Mouse (Mus musculus): ENCODE data around the gene Fanca. TPM values are rescaled to one million over a fixed set of nuclear protein-coding genes. Genes with fewer than 3 reads are reported as not detected.

Fanca gene
- polyA plus RNA-seq, 1 experiment from 2014 or later = 5.7 TPM

GRCm38 (mm10) chr8:123248596-123248995 lies 69.8 kb downstream of the Fanca start:
- ATAC-seq = no peak

GRCm38 (mm10) chr8:123247748-123248147 lies 70.6 kb downstream of the Fanca start:
- Histone ChIP-seq H3K27me3 (replicated peaks; ENCODE audit: control insufficient read depth, insufficient read depth, low read length) (no peaks in the 10 kb centered on the region), H3K4me3 (ENCODE audit: low read length) (no peak overlapping the region), H3K9me3 (ENCODE audit: control insufficient read depth, low read length) (no peaks in the 10 kb centered on the region), H3K27ac (ENCODE audit: low read depth, low read length) (no peak overlapping the region), H3K4me1 (ENCODE audit: control insufficient read depth, insufficient read depth, low read depth, low read length) (peaks cover 4% of the 10 kb centered on the region), H3K4me2 (ENCODE audit: low read length) (no peak overlapping the region), H3K36me3 (ENCODE audit: control insufficient read depth, insufficient read depth, low read length) (peaks cover 64% of the 10 kb centered on the region), H3K9ac (ENCODE audit: low read depth, low read length) (no peak overlapping the region)
- no peak for ATAC-seq
- 100% methylated on average over 6 of the region's 6 CpGs for WGBS

More at GRCm38 (mm10) chr8:123248596-123248995, 69.8 kb downstream of the Fanca start:
- H3K9me3 ChIP-seq (ENCODE audit: control insufficient read depth, low read length) = no peaks in the 10 kb centered on the region
- peaks cover 10% of the 10 kb centered on the region for H3K4me1 ChIP-seq (ENCODE audit: control insufficient read depth, insufficient read depth, low read depth, low read length)
- 93% methylated on average over 8 of the region's 8 CpGs for WGBS
- H3K36me3 ChIP-seq (ENCODE audit: control insufficient read depth, insufficient read depth, low read length) = peaks cover 62% of the 10 kb centered on the region
- no peak overlapping the region for H3K4me2 ChIP-seq (ENCODE audit: low read length)
- no peaks in the 10 kb centered on the region for H3K27me3 ChIP-seq (replicated peaks; ENCODE audit: control insufficient read depth, insufficient read depth, low read length)
- H3K27ac ChIP-seq (ENCODE audit: low read depth, low read length) = no peak overlapping the region
- H3K9ac ChIP-seq (ENCODE audit: low read depth, low read length) = no peak overlapping the region
- no peak overlapping the region for H3K4me3 ChIP-seq (ENCODE audit: low read length)

DNA sequence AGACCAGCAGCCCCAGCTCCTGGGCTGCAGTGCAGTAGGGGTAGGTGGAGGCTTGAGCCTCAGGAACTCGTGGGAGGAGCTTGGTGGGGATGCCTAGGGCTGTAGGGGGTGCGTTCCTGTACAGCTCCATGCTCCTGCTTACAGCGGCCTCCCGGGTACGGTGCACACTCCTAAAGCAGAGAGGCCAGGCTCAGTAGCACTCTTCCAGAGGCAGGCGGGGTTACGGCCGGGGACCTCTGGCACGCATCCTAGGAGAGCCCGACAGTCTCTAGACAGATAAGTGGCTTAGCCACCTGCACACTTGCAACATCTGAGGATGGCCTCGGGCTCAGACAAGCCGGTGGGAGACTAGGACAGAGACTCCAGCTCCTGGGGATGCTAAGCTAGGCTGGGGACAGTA lies 72.8 kb downstream of the Fanca start:
- Histone ChIP-seq H3K9ac (ENCODE audit: low read depth, low read length) (no peak overlapping the region), H3K27me3 (replicated peaks; ENCODE audit: control insufficient read depth, insufficient read depth, low read length) (no peaks in the 10 kb centered on the region), H3K4me1 (ENCODE audit: control insufficient read depth, insufficient read depth, low read depth, low read length) (no peaks in the 10 kb centered on the region), H3K36me3 (ENCODE audit: control insufficient read depth, insufficient read depth, low read length) (peaks cover 56% of the 10 kb centered on the region), H3K9me3 (ENCODE audit: control insufficient read depth, low read length) (no peaks in the 10 kb centered on the region), H3K27ac (ENCODE audit: low read depth, low read length) (no peak overlapping the region), H3K4me2 (ENCODE audit: low read length) (no peak overlapping the region), H3K4me3 (ENCODE audit: low read length) (no peak overlapping the region)
- 92% methylated on average over 12 of the region's 12 CpGs for WGBS
- ATAC-seq = no peak

GRCm38 (mm10) chr8:123244382-123244781 lies 74.0 kb downstream of the Fanca start:
- no peak overlapping the region for H3K27ac ChIP-seq (ENCODE audit: low read depth, low read length)
- ATAC-seq = no peak
- no peak overlapping the region for H3K4me2 ChIP-seq (ENCODE audit: low read length)
- no peak overlapping the region for H3K9ac ChIP-seq (ENCODE audit: low read depth, low read length)
- peaks cover 52% of the 10 kb centered on the region for H3K36me3 ChIP-seq (ENCODE audit: control insufficient read depth, insufficient read depth, low read length)
- H3K27me3 ChIP-seq (replicated peaks; ENCODE audit: control insufficient read depth, insufficient read depth, low read length) = no peaks in the 10 kb centered on the region
- H3K4me1 ChIP-seq (ENCODE audit: control insufficient read depth, insufficient read depth, low read depth, low read length) = no peaks in the 10 kb centered on the region
- no peak overlapping the region for H3K4me3 ChIP-seq (ENCODE audit: low read length)
- 96% methylated on average over 4 of the region's 4 CpGs for WGBS
- no peaks in the 10 kb centered on the region for H3K9me3 ChIP-seq (ENCODE audit: control insufficient read depth, low read length)

DNA sequence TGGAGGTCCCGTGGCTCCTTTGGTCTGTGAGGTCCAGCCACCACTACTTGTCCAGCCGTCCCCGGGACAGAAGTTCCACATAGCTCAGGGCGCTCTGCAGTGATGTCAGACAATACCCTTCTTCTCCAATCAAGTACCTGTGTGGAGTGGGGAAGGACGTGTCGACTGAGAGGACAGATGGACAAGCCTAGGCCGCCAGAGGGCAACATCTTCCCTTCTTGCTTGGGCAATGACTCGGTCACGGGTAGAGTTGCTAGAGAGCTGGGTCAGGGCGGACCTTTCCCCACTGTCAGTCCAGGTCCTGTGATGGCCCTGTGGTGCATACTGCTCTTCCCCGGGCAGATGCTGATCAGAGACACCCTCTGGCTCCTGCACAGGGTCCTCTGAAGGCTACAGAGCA lies 75.3 kb downstream of the Fanca start:
- no peak overlapping the region for H3K4me3 ChIP-seq (ENCODE audit: low read length)
- no peaks in the 10 kb centered on the region for H3K4me1 ChIP-seq (ENCODE audit: control insufficient read depth, insufficient read depth, low read depth, low read length)
- H3K27ac ChIP-seq (ENCODE audit: low read depth, low read length) = no peak overlapping the region
- 68% methylated on average over 11 of the region's 11 CpGs for WGBS
- H3K36me3 ChIP-seq (ENCODE audit: control insufficient read depth, insufficient read depth, low read length) = peaks cover 43% of the 10 kb centered on the region
- ATAC-seq = no peak
- no peak overlapping the region for H3K4me2 ChIP-seq (ENCODE audit: low read length)
- H3K9me3 ChIP-seq (ENCODE audit: control insufficient read depth, low read length) = no peaks in the 10 kb centered on the region
- no peak overlapping the region for H3K9ac ChIP-seq (ENCODE audit: low read depth, low read length)
- no peaks in the 10 kb centered on the region for H3K27me3 ChIP-seq (replicated peaks; ENCODE audit: control insufficient read depth, insufficient read depth, low read length)

DNA sequence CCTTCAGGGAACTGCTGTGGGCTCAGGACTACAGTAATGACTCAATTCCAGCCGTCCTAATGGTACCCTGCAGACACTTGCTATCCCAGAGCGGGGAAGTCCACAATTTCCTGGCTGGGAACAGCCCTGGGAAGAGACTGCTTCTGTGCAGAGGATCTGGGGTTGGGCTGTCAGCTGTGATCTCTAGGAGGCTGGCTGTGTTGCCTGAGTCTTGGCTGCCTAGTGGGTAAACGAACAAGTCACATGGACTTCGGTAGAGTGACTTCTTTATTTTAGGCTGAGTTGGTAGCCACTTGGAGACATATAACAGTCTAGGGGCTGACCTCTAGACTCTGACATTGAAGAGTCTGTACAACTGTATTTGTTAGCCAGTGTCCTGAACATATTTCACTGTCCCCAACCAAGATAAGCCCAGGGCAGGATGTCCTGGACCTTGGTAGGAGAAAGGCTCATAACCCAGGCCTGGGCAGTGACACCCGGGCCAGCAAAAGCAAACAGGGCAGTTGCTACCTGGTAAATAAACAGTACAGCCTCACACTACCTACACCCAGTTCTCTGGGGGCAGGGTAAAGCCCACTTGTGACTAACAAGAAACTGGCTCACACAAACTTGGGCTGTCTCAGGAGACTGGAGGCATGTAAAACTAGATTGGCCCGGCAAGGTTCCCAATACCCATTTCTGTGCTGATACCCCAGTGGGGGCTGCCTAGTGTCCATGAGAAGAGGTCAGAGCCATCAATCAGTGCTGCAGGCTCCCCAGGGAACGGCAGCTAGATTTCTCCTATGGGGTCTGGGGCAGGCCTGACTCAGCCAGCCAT lies 76.1 kb downstream of the Fanca start:
- no peak overlapping the region for H3K4me3 ChIP-seq (ENCODE audit: low read length)
- no peaks in the 10 kb centered on the region for H3K4me1 ChIP-seq (ENCODE audit: control insufficient read depth, insufficient read depth, low read depth, low read length)
- no peak overlapping the region for H3K27ac ChIP-seq (ENCODE audit: low read depth, low read length)
- H3K4me2 ChIP-seq (ENCODE audit: low read length) = no peak overlapping the region
- no peaks in the 10 kb centered on the region for H3K27me3 ChIP-seq (replicated peaks; ENCODE audit: control insufficient read depth, insufficient read depth, low read length)
- H3K9me3 ChIP-seq (ENCODE audit: control insufficient read depth, low read length) = no peaks in the 10 kb centered on the region
- H3K9ac ChIP-seq (ENCODE audit: low read depth, low read length) = no peak overlapping the region
- H3K36me3 ChIP-seq (ENCODE audit: control insufficient read depth, insufficient read depth, low read length) = peaks cover 36% of the 10 kb centered on the region
- ATAC-seq = no peak
- WGBS = 86% methylated on average over 7 of the region's 7 CpGs

DNA sequence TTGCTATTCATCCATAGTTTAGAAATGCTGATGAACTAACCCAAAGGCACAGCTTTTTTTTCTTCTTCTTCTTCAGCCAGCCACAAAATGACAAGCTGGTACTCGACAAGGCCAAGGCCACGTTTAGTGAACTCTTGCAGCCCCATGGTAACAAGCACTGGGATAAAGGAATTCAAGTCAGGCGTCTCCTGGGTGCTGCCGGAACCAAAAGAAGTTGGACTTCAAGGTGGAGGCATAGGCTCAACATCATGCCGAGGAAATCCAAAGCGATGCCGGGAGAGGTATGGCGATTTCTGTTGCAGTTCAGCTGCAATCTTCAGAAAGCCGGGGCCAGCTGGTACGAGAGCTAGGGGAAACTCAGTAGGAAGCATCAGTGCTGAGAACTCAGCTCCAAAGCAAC lies 79.0 kb downstream of the Fanca start:
- Histone ChIP-seq H3K9ac (ENCODE audit: low read depth, low read length) (no peak overlapping the region), H3K27ac (ENCODE audit: low read depth, low read length) (no peak overlapping the region), H3K4me3 (ENCODE audit: low read length) (no peak overlapping the region), H3K9me3 (ENCODE audit: control insufficient read depth, low read length) (no peaks in the 10 kb centered on the region), H3K4me1 (ENCODE audit: control insufficient read depth, insufficient read depth, low read depth, low read length) (peaks cover 15% of the 10 kb centered on the region), H3K36me3 (ENCODE audit: control insufficient read depth, insufficient read depth, low read length) (peaks cover 13% of the 10 kb centered on the region), H3K27me3 (replicated peaks; ENCODE audit: control insufficient read depth, insufficient read depth, low read length) (no peaks in the 10 kb centered on the region), H3K4me2 (ENCODE audit: low read length) (no peak overlapping the region)
- ATAC-seq = no peak
- WGBS = 80% methylated on average over 10 of the region's 10 CpGs

DNA sequence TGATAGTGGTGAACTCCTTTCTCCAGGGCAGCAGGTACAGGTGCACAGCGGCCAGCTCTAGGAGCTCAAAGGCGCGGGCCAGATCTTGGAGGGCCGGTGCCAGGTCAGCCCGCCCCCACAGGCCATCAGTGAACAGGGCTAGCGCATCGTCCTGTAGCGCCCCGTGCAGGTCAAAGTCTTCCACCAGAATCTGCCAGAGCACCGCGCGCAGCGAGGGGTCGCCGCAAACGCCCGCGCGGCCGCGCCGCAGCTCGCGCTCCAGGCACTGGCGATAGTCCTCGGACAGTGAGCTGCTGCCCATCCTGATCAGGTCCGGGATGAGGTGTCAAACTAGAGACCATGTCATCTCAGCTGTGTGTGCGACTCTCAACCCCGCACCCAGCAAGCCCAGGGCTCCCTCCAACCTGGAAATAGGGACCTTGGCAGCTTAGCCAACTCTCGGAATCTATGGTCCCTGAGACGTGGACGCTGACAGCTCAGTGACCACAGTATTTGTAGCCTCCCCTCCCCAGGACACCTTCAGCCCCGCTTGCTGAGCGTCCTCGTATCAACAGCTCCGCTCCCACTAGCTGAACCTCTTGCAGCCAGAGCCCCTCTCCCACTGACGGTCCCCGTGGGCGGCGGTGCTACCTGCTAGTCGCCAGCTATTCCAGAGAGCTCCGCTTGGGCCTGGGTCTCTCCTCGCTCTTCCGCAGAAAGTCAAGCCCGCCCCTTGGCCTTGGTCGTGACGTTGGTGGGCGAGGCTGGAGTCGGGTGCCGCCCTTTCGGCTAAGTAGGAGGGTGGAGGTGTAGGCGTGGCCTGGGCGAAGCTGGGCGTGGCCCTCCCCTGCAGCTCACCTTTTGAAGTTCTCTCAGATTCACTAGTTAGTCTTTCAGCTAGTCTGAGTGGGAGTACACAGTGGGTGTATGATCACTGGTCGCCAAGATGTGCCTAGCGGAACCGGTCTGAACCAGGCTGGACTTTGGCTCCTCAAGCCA lies 82.6 kb downstream of the Fanca start, which contains the start of gene Spata2l:
Gene Spata2l, minus strand, starts transcription at position 714 of the 978 bp plus-strand sequence.
- Histone ChIP-seq H3K4me2 (ENCODE audit: low read length) (peak within 1 kb of the TSS; percentile 93), H3K9ac (ENCODE audit: low read depth, low read length) (peak within 1 kb of the TSS; percentile 75), H3K27me3 (replicated peaks; ENCODE audit: control insufficient read depth, insufficient read depth, low read length) (0 out of 2 replicates have a peak, but pooled peaks cover 2% of the 10 kb centered on the region), H3K9me3 (ENCODE audit: control insufficient read depth, low read length) (no peaks in the 10 kb centered on the region), H3K4me1 (ENCODE audit: control insufficient read depth, insufficient read depth, low read depth, low read length) (peaks cover 16% of the 10 kb centered on the region), H3K4me3 (ENCODE audit: low read length) (peak within 1 kb of the TSS; percentile 54), H3K36me3 (ENCODE audit: control insufficient read depth, insufficient read depth, low read length) (no peaks in the 10 kb centered on the region), H3K27ac (ENCODE audit: low read depth, low read length) (peak within 1 kb of the TSS; percentile 24; the same call in 1 of the 2 replicates)
- peak; percentile 81 for ATAC-seq
- 2% methylated on average over 40 of the region's 57 CpGs for WGBS

Measured in hindbrain, embryonic 16.5 days (tissue).